Mouse (Mus musculus): ENCODE data around the gene Lgals3bp. TPM values are rescaled to one million over a fixed set of nuclear protein-coding genes. Genes with fewer than 3 reads are reported as not detected.
"Not testable (repeated sequence)": the region's sequence is repeated elsewhere in the genome, so short reads cannot be mapped to it uniquely, and the experiment has no call there.

Gene Lgals3bp
- total and polyA plus RNA-seq, 3 experiments = 3.0 to 18.3 TPM; not detected in 1

DNA sequence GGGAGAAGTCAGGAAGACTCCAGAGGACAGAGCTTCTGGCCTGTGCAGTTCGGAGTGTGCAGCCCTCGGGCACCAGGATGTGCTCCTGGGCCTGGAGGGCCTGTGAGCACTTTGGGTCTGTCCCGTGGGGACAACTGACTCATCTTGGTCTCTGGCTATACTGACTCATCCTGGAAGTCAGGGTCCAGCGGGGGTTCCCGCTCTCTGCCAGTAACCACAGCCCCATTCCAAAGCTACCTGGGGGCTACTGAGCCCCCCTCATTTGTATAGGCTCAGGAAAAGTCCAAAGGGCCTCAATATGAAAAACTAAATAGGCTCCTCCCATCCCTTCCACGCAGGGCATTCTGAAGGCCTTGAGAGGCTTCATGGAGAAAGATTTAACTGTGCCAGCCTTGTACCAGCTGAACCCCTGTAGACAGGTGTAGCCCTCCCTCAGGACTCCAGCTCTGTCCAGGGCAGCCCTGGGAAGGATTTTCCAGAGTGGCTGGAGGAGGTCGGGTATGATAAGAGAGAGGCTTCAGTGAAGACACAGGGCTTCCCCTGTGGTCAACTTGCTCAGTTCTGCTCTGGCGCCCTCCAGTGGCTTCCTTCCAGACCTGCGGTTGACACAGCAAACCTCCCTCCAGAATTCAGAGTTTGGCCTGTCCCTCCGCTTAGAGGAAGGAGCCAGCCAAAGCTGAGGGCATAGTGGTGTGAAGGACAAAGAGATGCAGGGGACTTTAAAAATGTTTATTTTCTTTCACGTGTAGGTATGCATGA, 22.5 kb downstream of the Lgals3bp start:
- no peak overlapping the region for H3K9ac ChIP-seq (ENCODE audit: control insufficient read depth, low read depth, low read length, poor library complexity, severe bottlenecking)
- no peak overlapping the region for H3K4me3 ChIP-seq (ENCODE audit: control insufficient read depth in 1 of 2, insufficient read depth in 1 of 2, low read depth in 2 of 2, low read length in 2 of 2)
- no peak overlapping the region for H3K27ac ChIP-seq (ENCODE audit: control insufficient read depth, low read depth, low read length)

DNA sequence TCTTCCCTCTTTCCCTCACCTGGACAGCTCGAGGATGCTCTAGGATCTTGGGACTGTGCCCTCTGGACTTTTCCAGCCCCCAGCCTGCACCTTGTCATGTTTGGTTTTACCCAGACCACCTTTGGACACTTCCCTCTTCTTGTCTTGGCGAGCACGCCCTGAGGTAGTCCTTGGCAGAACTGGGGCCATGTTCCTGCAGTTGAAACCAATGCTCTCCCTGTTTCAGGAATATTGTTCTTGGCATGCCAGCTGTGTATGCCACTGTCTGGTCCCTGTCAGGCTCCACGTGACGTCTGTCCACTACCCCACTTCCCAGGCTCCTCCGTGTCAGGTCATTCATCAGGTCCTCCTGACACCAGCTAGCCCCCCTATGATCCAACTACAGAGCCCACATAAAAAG, 23.2 kb downstream of the Lgals3bp start:
- no peaks in the 10 kb centered on the region for H3K79me2 ChIP-seq (ENCODE audit: control insufficient read depth, insufficient read depth, low read length, poor library complexity)
- no peak overlapping the region for H3K27ac ChIP-seq (ENCODE audit: control insufficient read depth, low read depth, low read length)
- TF ChIP-seq POLR2AphosphoS5 (IDR thresholded peaks at IDR 0.05; ENCODE audit: borderline replicate concordance, low read depth, low read length) = no peak
- TF ChIP-seq MEF2A (IDR thresholded peaks at IDR 0.05; ENCODE audit: extremely low read depth, insufficient replicate concordance, low read depth, low read length, poor library complexity, severe bottlenecking) = no peak
- no peak for TF ChIP-seq USF1 (IDR thresholded peaks at IDR 0.05; ENCODE audit: low read depth, low read length)
- no peak for TF ChIP-seq CHD2 (IDR thresholded peaks at IDR 0.05; ENCODE audit: low read length)
- no peak for TF ChIP-seq POLR2A (IDR thresholded peaks at IDR 0.05; ENCODE audit: control insufficient read depth in 1 of 2, insufficient read depth in 1 of 2, low read depth in 1 of 2, low read length in 2 of 2, poor library complexity in 1 of 2)
- no peak for TF ChIP-seq NRF1 (IDR thresholded peaks at IDR 0.05; ENCODE audit: insufficient read depth, low read depth, low read length, poor library complexity, severe bottlenecking)
- no peak for TF ChIP-seq E2F4 (IDR thresholded peaks at IDR 0.05; ENCODE audit: borderline replicate concordance, low read depth, low read length)
- TF ChIP-seq HCFC1 (IDR thresholded peaks at IDR 0.05; ENCODE audit: low read depth, low read length) = no peak
- no peak for TF ChIP-seq CTCF (IDR thresholded peaks at IDR 0.05 in 2 of 3, conservative IDR thresholded peaks at IDR 0.05 in 1 of 3; ENCODE audit: control insufficient read depth in 1 of 3, insufficient read depth in 1 of 3, low read depth in 2 of 3, low read length in 3 of 3, poor library complexity in 1 of 3, severe bottlenecking in 1 of 3)
- TF ChIP-seq MAFK (IDR thresholded peaks at IDR 0.05; ENCODE audit: borderline replicate concordance, low read depth, low read length) = no peak
- no peak for TF ChIP-seq POLR2AphosphoS2 (IDR thresholded peaks at IDR 0.05; ENCODE audit: low read length)
- TF ChIP-seq KAT2A (conservative IDR thresholded peaks at IDR 0.05; ENCODE audit: low read depth, low read length) = no peak
- TF ChIP-seq BHLHE40 (IDR thresholded peaks at IDR 0.05; ENCODE audit: borderline replicate concordance, low read depth, low read length) = no peak
- TF ChIP-seq UBTF (IDR thresholded peaks at IDR 0.05; ENCODE audit: borderline replicate concordance, insufficient read depth, low read depth, low read length) = no peak
- TF ChIP-seq RAD21 (IDR thresholded peaks at IDR 0.05; ENCODE audit: low read depth, low read length) = no peak
- no peak for TF ChIP-seq JUND (IDR thresholded peaks at IDR 0.05; ENCODE audit: low read depth, low read length)
- no peak for TF ChIP-seq EP300 (IDR thresholded peaks at IDR 0.05; ENCODE audit: low read depth in 1 of 2, low read length in 2 of 2)
- no peak for TF ChIP-seq CHD1 (IDR thresholded peaks at IDR 0.05; ENCODE audit: low read depth, low read length)
- H3K36me3 ChIP-seq (ENCODE audit: control insufficient read depth in 1 of 2, insufficient read depth in 2 of 2, low read length in 2 of 2) = no peaks in the 10 kb centered on the region
- DNase-seq (ENCODE audit: low read depth, low spot score) = no peak
- no peaks in the 10 kb centered on the region for H3K9me3 ChIP-seq (replicated peaks; ENCODE audit: insufficient read depth, low read length)
- H3K9ac ChIP-seq (ENCODE audit: control insufficient read depth, low read depth, low read length, poor library complexity, severe bottlenecking) = no peak overlapping the region
- H3K4me3 ChIP-seq (ENCODE audit: control insufficient read depth in 1 of 2, insufficient read depth in 1 of 2, low read depth in 2 of 2, low read length in 2 of 2) = no peak overlapping the region
- 0 out of 4 replicates have a peak, but pooled peaks cover 0 to 2% of the 10 kb centered on the region in 2 experiments for H3K4me1 ChIP-seq (ENCODE audit: control insufficient read depth in 1 of 2, insufficient read depth in 2 of 2, low read length in 2 of 2)
- H3K27me3 ChIP-seq (ENCODE audit: control insufficient read depth in 1 of 2, insufficient read depth in 2 of 2, low read length in 2 of 2) = peaks cover 0 to 3% of the 10 kb centered on the region in 2 experiments; a peak in 2 of 4 replicates

More for the DNA sequence above, 22.5 kb downstream of the Lgals3bp start:
- TF ChIP-seq UBTF (IDR thresholded peaks at IDR 0.05; ENCODE audit: borderline replicate concordance, insufficient read depth, low read depth, low read length) (no peak), ZC3H11A (IDR thresholded peaks at IDR 0.05; ENCODE audit: low read depth, low read length) (peak; percentile 50; the same call in 1 of the 2 replicates), RAD21 (IDR thresholded peaks at IDR 0.05; ENCODE audit: low read depth, low read length) (peak; percentile 76), CTCF (IDR thresholded peaks at IDR 0.05 in 2 of 3, conservative IDR thresholded peaks at IDR 0.05 in 1 of 3; ENCODE audit: control insufficient read depth in 1 of 3, insufficient read depth in 1 of 3, low read depth in 2 of 3, low read length in 3 of 3, poor library complexity in 1 of 3, severe bottlenecking in 1 of 3) (peak; percentile 75 to 97 (median 89)), USF1 (IDR thresholded peaks at IDR 0.05; ENCODE audit: low read depth, low read length) (no peak), SMC3 (IDR thresholded peaks at IDR 0.05; ENCODE audit: low read depth, low read length) (peak; percentile 84)
- Histone ChIP-seq H3K79me2 (ENCODE audit: control insufficient read depth, insufficient read depth, low read length, poor library complexity) (no peaks in the 10 kb centered on the region), H3K27me3 (ENCODE audit: control insufficient read depth in 1 of 2, insufficient read depth in 2 of 2, low read length in 2 of 2) (peaks cover 0 to 3% of the 10 kb centered on the region in 2 experiments; a peak in 2 of 4 replicates), H3K9me3 (replicated peaks; ENCODE audit: insufficient read depth, low read length) (no peaks in the 10 kb centered on the region), H3K4me1 (ENCODE audit: control insufficient read depth in 1 of 2, insufficient read depth in 2 of 2, low read length in 2 of 2) (0 out of 4 replicates have a peak, but pooled peaks cover 0 to 2% of the 10 kb centered on the region in 2 experiments), H3K36me3 (ENCODE audit: control insufficient read depth in 1 of 2, insufficient read depth in 2 of 2, low read length in 2 of 2) (no peaks in the 10 kb centered on the region)
- peak; percentile 82 for DNase-seq (ENCODE audit: low read depth, low spot score)

DNA sequence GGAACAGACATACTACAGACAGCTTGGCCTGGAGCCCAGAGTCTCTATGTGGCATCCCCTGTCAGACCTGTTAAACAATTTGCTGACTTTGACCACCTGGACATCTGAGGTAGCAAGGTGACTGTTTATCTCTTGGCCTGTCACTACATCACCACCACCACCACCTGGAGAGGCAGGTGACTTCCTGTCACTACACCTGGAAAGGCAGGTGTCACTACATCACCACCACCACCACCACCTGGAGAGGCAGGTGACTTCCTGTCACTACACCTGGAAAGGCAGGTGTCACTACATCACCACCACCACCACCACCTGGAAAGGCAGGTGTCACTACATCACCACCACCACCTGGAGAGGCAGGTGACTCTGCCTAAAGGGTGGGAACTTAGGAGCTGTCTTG, 25.6 kb downstream of the Lgals3bp start:
- not testable (repeated sequence) for H3K27me3 ChIP-seq (ENCODE audit: control insufficient read depth in 1 of 2, insufficient read depth in 2 of 2, low read length in 2 of 2); H3K9me3 ChIP-seq (replicated peaks; ENCODE audit: insufficient read depth, low read length); H3K27ac ChIP-seq (ENCODE audit: control insufficient read depth, low read depth, low read length); H3K9ac ChIP-seq (ENCODE audit: control insufficient read depth, low read depth, low read length, poor library complexity, severe bottlenecking); H3K4me1 ChIP-seq (ENCODE audit: control insufficient read depth in 1 of 2, insufficient read depth in 2 of 2, low read length in 2 of 2); H3K36me3 ChIP-seq (ENCODE audit: control insufficient read depth in 1 of 2, insufficient read depth in 2 of 2, low read length in 2 of 2); H3K4me3 ChIP-seq (ENCODE audit: control insufficient read depth in 1 of 2, insufficient read depth in 1 of 2, low read depth in 2 of 2, low read length in 2 of 2); DNase-seq (ENCODE audit: low read depth, low spot score); H3K79me2 ChIP-seq (ENCODE audit: control insufficient read depth, insufficient read depth, low read length, poor library complexity)

Measured in MEL (cell line).